Mouse (Mus musculus) liver, embryonic 14.5 days (tissue): ENCODE measurements at regions not wholly inside any gene's neighbourhood (a gene's known extent, or its start where the extent isn't known, plus 50 kb on each side); places are given as distances from the start of the nearest gene placed in this dataset.

Experiments used
- CTCF ChIP-seq: IDR thresholded peaks from 2 replicates; pipeline ENCODE4 v1.5.1; 2016; ENCODE audit warnings: antibody characterized with exemption, low read depth, control low read depth
- EP300 ChIP-seq: IDR thresholded peaks from 2 replicates; pipeline ENCODE4 v1.6.1; 2016; ENCODE audit warnings: antibody characterized with exemption, low read depth

DNA sequence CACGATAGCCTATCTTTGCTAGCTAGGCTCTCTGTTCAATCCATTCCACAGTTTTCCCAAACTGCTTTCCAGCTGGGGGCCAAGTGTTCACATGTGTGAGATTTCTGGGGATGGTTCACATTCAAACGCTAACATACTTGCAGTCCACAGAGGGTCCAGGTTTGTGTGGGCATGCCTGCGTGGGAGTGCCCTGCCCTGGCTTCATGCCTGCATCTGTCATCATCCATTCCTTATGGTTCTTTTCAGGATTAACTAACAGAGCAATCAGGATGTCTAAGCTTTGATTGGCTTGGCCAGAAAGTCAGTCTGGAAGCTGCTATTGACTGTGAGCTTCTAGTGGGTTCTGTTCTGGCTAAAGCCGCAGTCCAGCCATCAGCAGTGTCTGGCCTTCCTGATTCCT, 93.7 kb upstream of the Spata13 start:
- TF ChIP-seq CTCF (no peak), EP300 (no peak)
